Mouse (Mus musculus) olfactory bulb, adult 2 months (tissue): ENCODE data around the gene Ston2.

Experiments
- CTCF ChIP-seq: fragments of 200-500 bp; IDR thresholded peaks from 2 replicates; pipeline ENCODE4 v1.5.1; 2012; ENCODE audit warnings: low read depth, mild to moderate bottlenecking, low read length, moderate library complexity; ENCODE audit not compliant: insufficient read depth
- POLR2A ChIP-seq: fragments of 200-500 bp; IDR thresholded peaks from 2 replicates; pipeline ENCODE4 v1.6.1; 2012; ENCODE audit warnings: mild to moderate bottlenecking, low read depth, low read length, moderate library complexity; ENCODE audit not compliant: insufficient read depth

- TF ChIP-seq POLR2A (no peak), CTCF (no peak)
These were observed 142.6 kb downstream of the Ston2 start for GRCm38 (mm10) chr12:91645361-91646123.
